Mouse (Mus musculus) splenic B cell, adult 2 months (primary cell): Measurements from ENCODE around the gene Epb41l1.

Experiments used
- DNase-seq: peaks from one replicate; pipeline ENCODE4 v3.0.0-alpha.2; 2011; ENCODE audit warnings: low read depth, low spot score
- H3K27me3 ChIP-seq: 2 replicates; pipeline ENCODE4 v1.6.1; 2012; ENCODE audit warnings: mild to moderate bottlenecking, low read length, moderate library complexity, mixed read lengths; ENCODE audit not compliant: control insufficient read depth, poor library complexity, insufficient read depth, severe bottlenecking
- H3K36me3 ChIP-seq: 2 replicates; pipeline ENCODE4 v1.6.1; 2012; ENCODE audit warnings: mild to moderate bottlenecking, low read length, moderate library complexity, mixed read lengths; ENCODE audit not compliant: control insufficient read depth, poor library complexity, insufficient read depth, severe bottlenecking

The Epb41l1 gene

GRCm38 (mm10) chr2:156414996-156415395, 5.7 kb upstream of the Epb41l1 start:
- no peak for DNase-seq
- H3K36me3 ChIP-seq, result no peaks in the 10 kb centered on the region

GRCm38 (mm10) chr2:156415674-156416073, 5.0 kb upstream of the Epb41l1 start:
- H3K36me3 ChIP-seq, result no peaks in the 10 kb centered on the region
- no peaks in the 10 kb centered on the region; the same call in 1 of the 2 replicates for H3K27me3 ChIP-seq
- no peak for DNase-seq

More at GRCm38 (mm10) chr2:156414996-156415395, 5.7 kb upstream of the Epb41l1 start:
- no peaks in the 10 kb centered on the region; the same call in 1 of the 2 replicates for H3K27me3 ChIP-seq

DNA sequence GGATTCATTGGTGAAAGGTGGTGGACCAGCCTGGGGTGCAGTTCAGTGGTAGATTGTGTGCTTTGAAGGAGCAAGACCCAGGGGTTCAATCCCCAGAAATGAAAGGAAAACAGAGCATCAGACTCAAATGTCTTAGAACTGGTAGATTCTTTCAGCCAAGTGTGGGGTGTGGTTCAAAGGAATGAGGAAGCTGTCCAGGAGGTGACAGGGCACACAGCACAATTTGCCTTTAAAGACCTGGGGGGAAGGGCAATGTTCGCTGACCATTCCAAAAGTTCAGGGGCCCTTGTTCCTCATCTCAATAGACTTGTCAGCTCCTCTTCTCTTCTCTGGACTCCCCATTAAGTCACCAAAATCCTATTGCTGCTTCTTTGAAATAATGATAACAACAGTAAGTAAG, 3.5 kb upstream of the Epb41l1 start:
- DNase-seq, result no peak
- Histone ChIP-seq H3K36me3 (no peaks in the 10 kb centered on the region), H3K27me3 (no peaks in the 10 kb centered on the region; the same call in 1 of the 2 replicates)

DNA sequence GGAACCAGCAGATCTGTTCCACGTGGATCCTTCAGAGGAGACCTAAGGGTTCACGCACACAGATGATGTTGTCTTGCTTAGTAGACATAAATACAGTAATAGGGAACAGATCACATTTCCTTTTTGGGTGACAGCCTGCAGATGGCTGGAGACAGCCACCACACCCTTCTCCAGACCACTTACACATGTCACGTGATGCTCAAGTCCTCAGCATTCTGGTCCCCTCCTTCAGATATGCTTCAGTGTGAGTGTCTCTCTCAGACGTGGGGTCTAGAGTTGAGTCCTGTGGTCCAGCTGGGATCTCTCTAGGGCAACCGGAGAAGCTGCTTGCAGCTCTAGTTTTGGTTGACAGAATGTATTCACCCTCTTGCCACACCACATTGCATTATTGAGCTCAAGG, 2.2 kb upstream of the Epb41l1 start:
- H3K27me3 ChIP-seq, result no peaks in the 10 kb centered on the region; the same call in 1 of the 2 replicates
- no peak for DNase-seq
- no peaks in the 10 kb centered on the region for H3K36me3 ChIP-seq

- Histone ChIP-seq H3K27me3 (no peaks in the 10 kb centered on the region; the same call in 1 of the 2 replicates), H3K36me3 (no peaks in the 10 kb centered on the region)
- DNase-seq, result no peak
These were observed 399 bp upstream of the Epb41l1 start for GRCm38 (mm10) chr2:156420327-156420693.

- no peaks in the 10 kb centered on the region for H3K36me3 ChIP-seq
- H3K27me3 ChIP-seq, result no peaks in the 10 kb centered on the region; the same call in 1 of the 2 replicates
- peak; percentile 36 for DNase-seq
These were observed 837 bp downstream of the Epb41l1 start for GRCm38 (mm10) chr2:156421381-156422110.

- Histone ChIP-seq H3K27me3 (no peaks in the 10 kb centered on the region; the same call in 1 of the 2 replicates), H3K36me3 (no peaks in the 10 kb centered on the region)
- no peak for DNase-seq
These were observed 1.9 kb downstream of the Epb41l1 start for GRCm38 (mm10) chr2:156422631-156423030.

- no peaks in the 10 kb centered on the region for H3K27me3 ChIP-seq
- no peak for DNase-seq
- no peaks in the 10 kb centered on the region for H3K36me3 ChIP-seq
These were observed 3.0 kb downstream of the Epb41l1 start for GRCm38 (mm10) chr2:156423672-156424071.

DNA sequence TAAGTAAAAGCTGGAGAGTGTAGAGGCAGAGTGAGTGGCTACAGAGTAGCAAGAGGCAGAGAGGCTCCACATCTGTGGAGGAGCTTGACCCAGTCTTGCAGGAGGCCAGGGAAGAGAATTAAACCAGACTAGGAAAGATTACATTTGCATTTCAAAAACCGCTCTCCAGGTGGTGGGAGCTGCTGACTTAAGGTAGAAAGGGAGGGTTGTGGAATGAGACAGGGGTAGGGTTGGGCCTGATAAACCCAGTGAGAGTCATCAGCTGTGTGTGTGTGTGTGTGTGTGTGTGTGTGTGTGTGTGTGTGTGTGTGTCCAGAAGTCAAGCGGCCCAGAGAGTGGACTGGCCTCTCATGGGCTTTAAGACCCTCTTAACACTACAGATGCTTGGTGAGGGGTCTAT, 4.9 kb downstream of the Epb41l1 start:
- Histone ChIP-seq H3K36me3 (no peaks in the 10 kb centered on the region), H3K27me3 (no peaks in the 10 kb centered on the region)
- no peak for DNase-seq

DNA sequence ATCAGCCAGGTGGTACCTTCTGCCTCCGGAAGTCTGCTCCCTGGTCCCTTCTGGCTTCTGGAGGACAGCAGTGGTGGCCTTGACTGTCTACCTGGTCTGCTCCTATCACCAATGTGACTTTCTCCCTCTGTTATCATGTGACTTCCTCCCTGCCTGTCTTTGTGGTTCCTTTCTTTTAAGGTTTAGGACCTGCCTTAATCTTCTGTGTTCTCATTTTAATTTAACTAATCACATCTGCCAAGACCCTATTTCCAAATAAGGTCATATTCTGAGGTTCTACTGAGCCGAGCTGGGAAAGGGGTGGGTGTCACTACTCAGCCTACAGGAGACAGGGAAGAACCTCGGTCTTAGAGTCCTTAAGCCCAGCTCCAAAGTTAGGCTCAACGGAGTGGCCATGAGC, 5.4 kb downstream of the Epb41l1 start:
- Histone ChIP-seq H3K27me3 (no peaks in the 10 kb centered on the region), H3K36me3 (no peaks in the 10 kb centered on the region)
- no peak for DNase-seq

DNA sequence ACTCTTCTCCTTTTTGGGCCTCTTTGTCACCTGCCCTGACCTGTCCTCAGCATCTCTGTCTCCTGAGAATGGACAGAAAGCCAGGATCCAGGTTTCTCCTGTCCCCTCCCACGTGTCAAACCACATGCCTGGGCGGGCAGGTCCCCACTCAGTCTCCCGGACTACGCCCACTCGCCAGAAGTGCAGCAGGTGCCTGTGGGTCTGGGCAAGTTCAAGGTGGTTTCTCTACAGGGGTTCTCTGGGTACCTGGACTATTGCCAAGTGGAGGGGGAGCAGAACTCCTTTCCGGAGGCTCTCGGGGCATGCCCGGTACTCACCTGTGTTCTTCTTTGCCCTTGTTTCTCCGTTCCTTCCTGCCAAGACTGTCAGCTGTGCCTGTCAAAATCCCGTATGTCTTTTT, 9.1 kb downstream of the Epb41l1 start:
- Histone ChIP-seq H3K27me3 (no peaks in the 10 kb centered on the region), H3K36me3 (no peaks in the 10 kb centered on the region)
- no peak for DNase-seq

GRCm38 (mm10) chr2:156430326-156430725, 9.6 kb downstream of the Epb41l1 start:
- no peaks in the 10 kb centered on the region for H3K27me3 ChIP-seq
- no peaks in the 10 kb centered on the region for H3K36me3 ChIP-seq
- DNase-seq, result no peak

- no peaks in the 10 kb centered on the region for H3K27me3 ChIP-seq
- no peaks in the 10 kb centered on the region for H3K36me3 ChIP-seq
- no peak for DNase-seq
These were observed 10.7 kb downstream of the Epb41l1 start for GRCm38 (mm10) chr2:156431409-156431808.

DNA sequence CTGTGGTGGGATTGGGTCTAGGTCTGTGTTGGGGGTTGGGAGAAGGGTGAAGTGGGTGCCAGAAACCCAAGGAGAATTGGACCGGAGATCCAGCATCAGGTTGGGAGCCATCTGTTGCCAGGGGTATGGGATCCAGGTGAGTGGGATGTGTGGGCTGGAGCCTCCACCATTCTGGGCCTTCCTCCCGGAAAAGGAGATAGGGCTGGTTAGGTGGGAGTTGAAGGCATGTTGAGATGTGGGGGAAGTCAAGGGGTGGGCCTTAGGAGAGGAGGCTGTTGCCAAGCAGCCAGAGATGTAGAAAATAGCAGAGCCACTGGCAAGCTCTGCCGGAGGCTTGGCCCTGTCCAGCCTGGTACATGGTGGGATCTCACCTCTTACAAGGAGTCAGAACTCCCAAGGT, 11.4 kb downstream of the Epb41l1 start:
- Histone ChIP-seq H3K36me3 (no peaks in the 10 kb centered on the region), H3K27me3 (no peaks in the 10 kb centered on the region)
- no peak for DNase-seq

DNA sequence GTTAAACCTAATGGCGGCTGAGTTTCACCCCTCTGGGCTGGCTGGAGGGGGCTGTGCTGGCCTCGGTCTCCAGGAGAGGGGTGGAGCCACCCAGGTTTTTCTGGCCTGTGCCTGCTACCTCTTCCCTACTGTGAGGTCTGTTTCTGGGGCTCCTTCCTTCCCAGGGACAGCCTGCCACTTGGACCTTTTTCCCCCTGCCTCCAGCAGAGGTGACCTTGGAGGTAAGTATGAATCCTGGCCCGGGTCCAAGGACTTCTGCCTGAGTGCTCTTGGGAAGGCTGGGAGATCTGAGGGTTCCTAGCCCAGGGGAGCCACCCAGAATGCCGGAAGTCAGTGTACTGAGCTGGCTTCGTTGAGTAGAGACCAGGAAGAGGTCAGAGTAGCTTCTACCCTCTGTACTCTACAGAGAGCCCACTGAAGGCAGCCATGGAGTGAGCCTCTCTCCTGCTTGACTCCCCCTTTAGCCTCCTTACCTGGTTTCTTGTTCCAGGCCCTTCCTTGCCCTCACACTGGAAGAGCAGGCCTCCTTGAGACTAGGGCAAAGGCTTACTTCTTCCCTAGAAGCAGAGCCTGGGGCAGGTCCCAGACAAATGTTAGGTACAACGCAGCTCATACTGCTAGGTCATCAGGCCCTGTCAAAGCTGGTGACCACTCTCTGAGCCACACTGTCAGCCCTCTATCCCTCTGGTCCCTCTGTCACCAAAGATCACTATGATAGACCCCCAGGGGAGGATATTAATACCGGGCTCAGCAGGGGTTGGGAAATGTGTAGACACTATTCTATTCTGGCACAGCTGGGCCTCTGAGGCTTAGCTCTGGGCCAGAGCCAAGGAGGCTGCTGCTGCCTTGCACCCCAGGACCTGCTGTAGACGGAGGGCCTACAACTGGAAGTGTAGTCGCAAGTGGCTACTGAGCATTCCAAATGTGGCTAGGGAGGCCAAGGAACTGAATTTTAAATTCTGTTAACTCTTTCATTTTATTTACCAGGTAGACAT, 12.5 kb downstream of the Epb41l1 start:
- no peak for DNase-seq
- H3K27me3 ChIP-seq, result no peaks in the 10 kb centered on the region
- no peaks in the 10 kb centered on the region for H3K36me3 ChIP-seq
